Mouse (Mus musculus): ENCODE data around the gene Prpf8.

DNA sequence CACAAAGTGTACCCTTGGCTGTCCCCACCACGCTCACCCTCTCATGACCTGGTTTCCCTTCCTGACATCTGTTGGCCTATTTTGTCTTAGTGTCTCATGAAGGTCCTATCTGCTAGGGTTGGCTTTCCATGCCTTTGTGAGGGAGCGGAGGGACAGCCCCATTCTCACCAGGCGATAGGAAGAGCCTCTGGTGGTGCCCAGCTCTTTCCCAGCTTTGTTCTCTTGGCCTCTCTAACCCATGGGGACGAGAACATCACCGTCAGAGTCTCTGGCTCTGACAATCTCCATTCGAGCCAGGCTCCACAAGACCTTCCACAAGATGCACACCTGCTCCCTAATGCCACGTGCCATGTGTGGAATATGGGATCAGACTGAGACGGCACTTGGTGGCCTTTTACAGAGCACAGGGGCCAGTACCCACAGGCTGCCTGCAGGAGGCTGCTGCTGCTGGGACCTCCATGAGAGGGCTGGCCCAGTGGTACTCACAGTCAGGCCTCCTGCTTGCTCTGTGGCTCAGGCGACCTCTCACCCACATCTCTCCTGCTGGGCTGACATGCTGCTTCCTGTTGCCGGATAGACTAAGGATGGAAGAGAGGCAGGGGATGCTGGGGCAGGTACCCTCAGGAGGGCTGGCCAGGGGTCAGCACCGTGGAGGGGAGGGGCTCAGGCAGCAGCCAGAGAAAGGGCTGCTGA is 51.0 kb downstream of the Prpf8 start:
- TF ChIP-seq CTCF (IDR thresholded peaks at IDR 0.05; ENCODE audit: extremely low read depth, insufficient read depth, insufficient read length, insufficient replicate concordance) (no peak), POLR2A (IDR thresholded peaks at IDR 0.05; ENCODE audit: low read depth, low read length) (no peak)
